Mouse (Mus musculus): ENCODE results near the gene 3110009E18Rik. TPM values are rescaled to one million over a fixed set of nuclear protein-coding genes. Genes with fewer than 3 reads are reported as not detected.

The 3110009E18Rik gene
- total RNA-seq, 2 experiments from 2014 or later: 6.7 to 7.8 TPM

GRCm38 (mm10) chr1:120190300-120190699 lies 69.3 kb downstream of the 3110009E18Rik start:
- no peak for DNase-seq (ENCODE audit: low spot score in 2 of 2)

GRCm38 (mm10) chr1:120190946-120191345 lies 70.0 kb downstream of the 3110009E18Rik start:
- peak in 1 of 2 experiments; percentile 37 for DNase-seq (ENCODE audit: low spot score in 2 of 2)

GRCm38 (mm10) chr1:120192321-120192720 lies 71.3 kb downstream of the 3110009E18Rik start:
- DNase-seq (ENCODE audit: low spot score in 2 of 2): no peak

GRCm38 (mm10) chr1:120193586-120193985 lies 72.6 kb downstream of the 3110009E18Rik start:
- no peak for DNase-seq (ENCODE audit: low spot score in 2 of 2)

- peak in 1 of 2 experiments; percentile 15 for DNase-seq (ENCODE audit: low spot score in 2 of 2)
Measured at GRCm38 (mm10) chr1:120195947-120196346, 75.0 kb downstream of the 3110009E18Rik start.

- no peak for DNase-seq (ENCODE audit: low spot score in 2 of 2)
Measured at GRCm38 (mm10) chr1:120196724-120197123, 75.7 kb downstream of the 3110009E18Rik start.

GRCm38 (mm10) chr1:120197189-120197588 lies 76.2 kb downstream of the 3110009E18Rik start:
- DNase-seq (ENCODE audit: low spot score in 2 of 2): peak; percentile 63 to 91

GRCm38 (mm10) chr1:120198151-120198550 lies 77.2 kb downstream of the 3110009E18Rik start:
- DNase-seq (ENCODE audit: low spot score in 2 of 2): no peak

GRCm38 (mm10) chr1:120198942-120199341 lies 78.0 kb downstream of the 3110009E18Rik start:
- DNase-seq (ENCODE audit: low spot score in 2 of 2): no peak

- no peak for DNase-seq (ENCODE audit: low spot score in 2 of 2)
Measured at GRCm38 (mm10) chr1:120202542-120202941, 81.6 kb downstream of the 3110009E18Rik start.

- DNase-seq (ENCODE audit: low spot score in 2 of 2): no peak
Measured at GRCm38 (mm10) chr1:120203836-120204235, 82.8 kb downstream of the 3110009E18Rik start.

GRCm38 (mm10) chr1:120204834-120205233 lies 83.8 kb downstream of the 3110009E18Rik start:
- DNase-seq (ENCODE audit: low spot score in 2 of 2): no peak

GRCm38 (mm10) chr1:120207568-120207967 lies 86.6 kb downstream of the 3110009E18Rik start:
- peak; percentile 48 to 78 for DNase-seq (ENCODE audit: low spot score in 2 of 2)

GRCm38 (mm10) chr1:120208502-120209230 lies 87.7 kb downstream of the 3110009E18Rik start:
- DNase-seq (ENCODE audit: low spot score in 2 of 2): peak in 1 of 2 experiments; percentile 45

- no peak for DNase-seq (ENCODE audit: low spot score in 2 of 2)
Measured at GRCm38 (mm10) chr1:120220841-120221240, 99.9 kb downstream of the 3110009E18Rik start.

GRCm38 (mm10) chr1:120221285-120221684 lies 100.3 kb downstream of the 3110009E18Rik start:
- DNase-seq (ENCODE audit: low spot score in 2 of 2): no peak

GRCm38 (mm10) chr1:120223613-120224012 lies 102.6 kb downstream of the 3110009E18Rik start:
- DNase-seq (ENCODE audit: low spot score in 2 of 2): no peak

- DNase-seq (ENCODE audit: low spot score in 2 of 2): no peak
Measured at GRCm38 (mm10) chr1:120229723-120230471, 108.9 kb downstream of the 3110009E18Rik start.

- peak; percentile 17 to 71 for DNase-seq (ENCODE audit: low spot score in 2 of 2)
Measured at GRCm38 (mm10) chr1:120231334-120231733, 110.3 kb downstream of the 3110009E18Rik start.

- no peak for DNase-seq (ENCODE audit: low spot score in 2 of 2)
Measured at GRCm38 (mm10) chr1:120232170-120232569, 111.2 kb downstream of the 3110009E18Rik start.

- no peak for DNase-seq (ENCODE audit: low spot score in 2 of 2)
Measured at GRCm38 (mm10) chr1:120235631-120236215, 114.7 kb downstream of the 3110009E18Rik start.

- DNase-seq (ENCODE audit: low spot score in 2 of 2): no peak
Measured at GRCm38 (mm10) chr1:120236424-120236823, 115.4 kb downstream of the 3110009E18Rik start.
